Mouse (Mus musculus) Patski (cell line): Measurements from ENCODE around the gene Vamp2. TPM values are rescaled to one million over a fixed set of nuclear protein-coding genes. Genes with fewer than 3 reads are reported as not detected.

Experiments used
- ATAC-seq: fragments of 100-300 bp; one replicate; pipeline ENCODE4 v1.8.0; 2021
- CTCF ChIA-PET: fragments of 350-600 bp; sonication (Branson Sonifier 250); formaldehyde crosslinking; loops from one replicate; lab custom pipeline; 2022; ENCODE audit warnings: inconsistent platforms; lab: Charles Lee
- POLR2A ChIA-PET: fragments of 350-600 bp; sonication (Branson Sonifier 250); formaldehyde crosslinking; loops from one replicate; lab custom pipeline; 2022; ENCODE audit warnings: antibody characterized with exemption, inconsistent platforms; lab: Charles Lee
- DNase-seq: peaks from one replicate; pipeline ENCODE4 v3.0.0-alpha.2; 2011; ENCODE audit warnings: low read depth, low spot score
- H3K27me3 ChIP-seq: fragments of 371-371 bp; one replicate; pipeline ENCODE4 v1.5.1; 2021
- CTCF ChIP-seq: fragments of 100-300 bp; IDR thresholded peaks from one replicate; pipeline ENCODE4 v1.5.1; 2021
- in situ Hi-C: fragments of 300-500 bp; cut with MboI; formaldehyde crosslinking; loops from 3 replicates; pipeline ENCODE4 v1.11.1; 2018; ENCODE audit warnings: low pct_unique_long_range_greater_than_20kb, mixed read lengths
- polyA plus RNA-seq: library from polyadenylated mRNA; unstranded; gene quantifications from one replicate; pipeline ENCODE4 v1.2.3, GENCODE M21; 2021

Vamp2 gene
- polyA plus RNA-seq, 1 experiment from 2014 or later, result 62.4 TPM

DNA sequence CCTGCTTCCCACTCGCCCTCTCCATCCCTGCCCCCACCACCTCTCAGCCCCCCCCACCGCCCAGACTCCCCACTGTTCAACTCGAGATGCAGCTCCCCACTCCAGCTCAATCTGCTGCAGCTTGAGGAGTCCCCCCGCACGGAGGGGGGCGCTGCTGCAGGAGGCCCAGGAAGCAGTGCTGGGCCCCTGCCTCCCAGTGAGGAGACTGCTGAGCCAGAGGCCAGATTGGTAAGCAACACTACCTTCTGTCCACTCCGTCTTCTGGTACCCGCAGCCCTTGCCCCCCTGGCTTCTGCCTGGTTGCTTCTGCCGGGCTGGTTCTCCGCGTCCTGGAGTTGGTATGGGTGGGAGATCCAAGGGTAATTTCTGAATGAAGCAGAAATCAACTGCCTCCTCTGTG is 18.6 kb downstream of the Vamp2 start:
- CTCF ChIA-PET, result no interaction called here
- in situ Hi-C loops, result no loop called here
- ATAC-seq (no peak), DNase-seq (no peak)
- POLR2A ChIA-PET, result no interaction called here
- no peaks in the 10 kb centered on the region for H3K27me3 ChIP-seq
- TF ChIP-seq CTCF, result no peak

DNA sequence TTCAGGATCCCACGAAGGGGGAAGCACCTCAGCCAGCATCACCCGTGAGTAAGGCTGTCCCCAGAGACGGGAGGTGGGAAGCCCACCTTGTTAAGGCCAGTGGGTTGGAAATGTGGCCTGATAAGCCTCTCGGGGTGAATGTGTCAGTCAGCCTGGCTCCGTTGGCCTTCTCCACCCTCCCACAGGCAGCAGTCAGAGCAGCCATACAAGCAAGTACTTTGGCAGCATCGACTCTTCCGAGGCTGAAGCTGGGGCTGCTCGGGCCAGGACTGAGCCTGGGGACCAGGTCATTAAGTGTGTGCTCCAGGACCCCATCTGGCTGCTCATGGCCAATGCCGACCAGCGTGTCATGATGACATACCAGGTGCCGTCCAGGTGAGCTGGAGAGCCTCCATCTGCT is 19.4 kb downstream of the Vamp2 start:
- POLR2A ChIA-PET, result no interaction called here
- in situ Hi-C loops, result no loop called here
- ATAC-seq (no peak), DNase-seq (no peak)
- CTCF ChIA-PET, result no interaction called here
- H3K27me3 ChIP-seq, result no peaks in the 10 kb centered on the region
- no peak for TF ChIP-seq CTCF

DNA sequence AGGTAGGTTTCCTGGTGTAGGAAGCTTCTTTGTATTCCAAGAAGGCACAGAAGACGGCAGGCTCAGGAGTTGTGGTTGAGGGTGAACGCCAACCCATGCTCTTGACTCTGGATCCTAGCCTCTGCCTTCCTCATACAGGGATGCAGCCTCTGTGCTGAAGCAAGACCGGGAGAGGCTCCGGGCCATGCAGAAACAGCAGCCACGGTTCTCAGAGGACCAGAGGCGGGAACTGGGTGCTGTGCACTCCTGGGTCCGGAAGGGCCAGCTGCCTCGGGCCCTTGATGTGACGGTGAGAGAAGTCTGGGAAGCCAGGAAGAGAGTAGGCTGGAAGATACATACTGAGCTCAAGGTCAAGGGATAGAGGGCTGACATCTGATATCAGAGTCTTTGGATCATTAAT is 19.9 kb downstream of the Vamp2 start:
- CTCF ChIA-PET, result interaction anchor here (0.9 kb wide), 1 partner anchor 16 kb away, joined by 3 read pairs; no protein-coding TSS in a partner anchor
- DNase-seq, result no peak
- no peak for ATAC-seq
- in situ Hi-C loops, result no loop called here
- no peak for TF ChIP-seq CTCF
- POLR2A ChIA-PET, result no interaction called here
- no peaks in the 10 kb centered on the region for H3K27me3 ChIP-seq

DNA sequence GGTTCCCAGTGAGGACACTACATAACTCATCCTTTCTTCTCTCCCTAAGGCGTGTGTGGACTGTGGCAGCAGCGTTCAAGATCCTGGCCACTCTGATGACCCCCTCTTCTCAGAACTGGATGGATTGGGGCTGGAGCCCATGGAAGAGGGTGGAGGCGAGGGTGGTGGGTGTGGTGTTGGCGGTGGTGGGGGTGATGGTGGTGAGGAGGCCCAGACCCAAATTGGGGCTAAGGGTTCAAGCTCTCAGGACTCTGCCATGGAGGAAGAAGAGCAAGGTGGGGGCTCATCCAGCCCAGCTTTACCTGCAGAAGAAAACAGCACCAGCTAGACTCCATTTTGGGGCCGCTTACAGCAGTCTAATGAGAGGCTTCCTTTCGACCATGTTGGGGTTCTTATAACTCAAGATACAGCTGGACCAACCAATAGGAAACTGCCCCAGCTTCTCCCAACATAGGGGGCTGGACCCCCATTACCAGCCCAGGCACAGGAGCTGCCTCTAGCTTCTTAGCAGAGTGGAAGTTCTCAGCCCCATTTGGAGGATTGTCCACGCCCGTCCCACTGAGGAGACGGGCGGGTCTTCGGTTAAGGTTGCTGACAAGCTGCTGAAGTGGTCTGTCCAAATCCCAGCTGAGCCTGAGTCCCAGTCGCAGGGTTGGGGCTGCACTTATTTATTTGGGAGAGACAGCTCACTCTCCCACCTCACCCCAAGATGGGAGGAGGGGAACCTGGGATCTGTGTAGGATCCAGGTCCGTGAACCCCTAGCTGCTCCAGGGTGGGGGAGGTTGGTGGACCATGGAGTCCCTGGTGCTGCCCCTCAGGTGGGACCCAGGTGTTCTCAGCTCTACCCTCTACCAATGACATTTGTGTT is 21.0 kb downstream of the Vamp2 start:
- DNase-seq, result no peak
- ATAC-seq, result no peak
- ChIA-PET CTCF (interaction anchor here (0.9 to 1.8 kb wide), 4 partner anchors 8 to 17 kb away, joined by 3 to 5 read pairs (median 4); partner anchors contain the start of gene Per1), POLR2A (interaction anchor here (1.1 to 3.2 kb wide), 2 partner anchors 9 to 42 kb away, joined by 3 to 16 read pairs; no protein-coding TSS in a partner anchor)
- in situ Hi-C loops, result no loop called here
- no peaks in the 10 kb centered on the region for H3K27me3 ChIP-seq
- no peak for TF ChIP-seq CTCF

DNA sequence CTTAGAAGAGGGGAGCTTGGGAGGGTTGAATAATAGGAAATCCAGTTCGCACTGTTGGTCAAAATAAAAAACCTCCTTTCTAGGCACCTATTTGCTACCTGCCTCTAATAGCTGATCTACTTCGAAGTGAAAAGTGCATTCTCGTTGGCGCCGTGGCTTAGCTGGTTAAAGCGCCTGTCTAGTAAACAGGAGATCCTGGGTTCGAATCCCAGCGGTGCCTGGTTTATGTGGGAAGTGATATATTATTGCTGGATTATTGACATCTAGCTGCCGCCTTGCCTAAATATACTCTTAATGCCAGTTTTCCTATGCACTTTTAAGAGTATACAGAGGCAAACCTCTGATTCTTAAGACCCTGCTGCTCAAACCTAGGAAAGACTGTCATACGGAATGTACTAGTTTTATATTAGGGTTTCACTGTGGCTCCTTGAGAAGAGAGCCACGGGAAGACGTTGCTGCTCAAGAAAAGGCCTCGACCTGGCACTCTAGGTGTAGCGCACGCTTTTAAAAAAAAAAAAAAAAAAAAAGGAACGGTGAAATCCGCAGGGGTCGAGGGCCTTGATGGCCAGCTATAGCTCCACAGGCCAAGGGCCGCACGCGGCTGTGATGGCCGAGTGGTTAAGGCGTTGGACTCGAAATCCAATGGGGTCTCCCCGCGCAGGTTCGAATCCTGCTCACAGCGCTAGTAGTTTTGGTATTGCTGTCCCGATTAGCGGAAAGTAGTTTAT is 22.2 kb downstream of the Vamp2 start:
- TF ChIP-seq CTCF, result no peak
- no peak for ATAC-seq
- POLR2A ChIA-PET, result interaction anchor here (1.0 to 3.2 kb wide), 4 partner anchors 10 to 43 kb away, joined by 3 to 16 read pairs (median 4); no protein-coding TSS in a partner anchor
- no peak for DNase-seq
- CTCF ChIA-PET, result interaction anchor here (0.7 to 1.8 kb wide), 3 partner anchors 13 to 44 kb away, joined by 3 to 5 read pairs (median 4); partner anchors contain the start of gene Per1
- no peaks in the 10 kb centered on the region for H3K27me3 ChIP-seq
- in situ Hi-C loops, result no loop called here

DNA sequence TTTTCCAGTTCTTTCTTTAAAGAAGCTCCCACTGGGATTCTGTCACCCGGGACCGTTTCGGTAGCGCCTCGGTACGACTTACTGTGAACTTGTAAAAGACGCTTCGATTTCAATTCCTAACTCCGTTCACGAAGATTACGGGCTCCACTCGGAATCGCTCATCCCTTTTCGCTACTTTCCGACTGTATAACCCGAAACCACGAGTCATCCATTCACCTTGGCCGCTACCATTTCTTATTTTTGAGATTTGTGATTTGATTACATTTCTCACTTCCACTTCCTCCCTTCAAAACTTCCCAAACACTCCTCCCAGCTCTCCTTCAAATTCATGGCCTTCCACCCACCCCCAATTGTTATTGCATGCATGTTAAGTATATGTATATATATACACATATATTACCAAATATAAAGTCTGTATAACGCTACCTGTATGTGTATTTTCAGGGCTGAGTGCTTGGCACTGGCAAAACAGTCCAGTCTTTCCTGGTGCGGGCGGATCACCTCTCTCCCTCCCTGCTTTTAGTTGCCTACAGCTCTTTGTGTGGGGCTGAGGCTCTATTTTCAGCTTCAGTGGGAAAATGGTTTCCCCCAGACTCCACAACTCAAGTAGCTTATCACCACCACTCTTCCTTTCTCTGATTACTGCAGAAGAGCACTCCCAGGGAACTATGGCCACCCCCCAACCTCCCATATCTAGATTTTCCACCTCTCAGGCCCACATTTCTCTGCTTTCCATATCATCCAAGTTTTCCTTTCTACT is 22.9 kb downstream of the Vamp2 start:
- no peaks in the 10 kb centered on the region for H3K27me3 ChIP-seq
- in situ Hi-C loops, result no loop called here
- no peak for ATAC-seq
- POLR2A ChIA-PET, result interaction anchor here (1.0 to 3.2 kb wide), 3 partner anchors 11 to 17 kb away, joined by 3 to 16 read pairs (median 4); no protein-coding TSS in a partner anchor
- CTCF ChIA-PET, result interaction anchor here (1.4 to 1.8 kb wide), 2 partner anchors 8 to 14 kb away, joined by 5 read pairs; no protein-coding TSS in a partner anchor
- TF ChIP-seq CTCF, result no peak
- DNase-seq, result no peak

DNA sequence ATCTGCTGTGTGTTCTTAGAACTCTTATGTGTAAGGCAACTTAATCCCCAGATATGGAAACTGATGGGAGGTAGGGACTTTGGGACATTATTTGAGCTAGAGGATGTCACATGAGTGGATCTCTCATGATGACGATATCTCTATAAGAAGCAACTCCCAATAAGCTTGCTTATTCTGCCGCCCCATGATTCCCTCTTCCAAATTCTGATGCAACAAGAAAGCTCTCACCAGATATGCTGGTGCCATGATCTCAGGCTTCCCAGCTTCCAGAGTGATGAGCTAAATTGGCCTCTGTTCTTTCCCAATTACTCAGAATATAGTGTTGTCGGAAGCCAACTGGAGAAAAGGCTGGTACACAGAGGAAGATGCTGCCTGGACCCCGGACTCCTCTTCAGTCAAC is 23.6 kb downstream of the Vamp2 start:
- in situ Hi-C loops, result no loop called here
- DNase-seq (no peak), ATAC-seq (no peak)
- TF ChIP-seq CTCF, result no peak
- CTCF ChIA-PET, result interaction anchor here (1.4 to 2.5 kb wide), 2 partner anchors 9 to 45 kb away, joined by 5 to 7 read pairs; no protein-coding TSS in a partner anchor
- POLR2A ChIA-PET, result interaction anchor here (3.2 kb wide), 1 partner anchor 11 kb away, joined by 16 read pairs; no protein-coding TSS in a partner anchor
- H3K27me3 ChIP-seq, result no peaks in the 10 kb centered on the region

DNA sequence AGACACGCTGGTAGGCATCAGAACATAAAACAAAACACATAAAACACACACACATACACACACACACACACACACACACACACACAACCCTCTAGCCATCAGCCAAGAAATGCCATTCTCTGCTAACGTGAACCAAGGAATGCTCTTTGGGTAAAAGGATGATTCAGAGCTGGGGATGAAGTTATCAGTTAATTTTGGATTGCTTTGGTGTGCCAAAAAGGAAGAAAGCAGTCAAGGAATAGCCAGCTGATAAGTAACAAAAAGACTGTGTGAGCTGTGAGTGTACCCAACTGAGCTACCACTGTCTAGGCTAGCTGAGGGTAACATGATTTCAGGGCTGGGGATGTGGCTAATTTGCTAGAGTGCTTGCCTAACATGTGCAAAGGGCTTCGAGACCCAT is 25.7 kb downstream of the Vamp2 start:
- no peak for ATAC-seq
- CTCF ChIA-PET, result interaction anchor here (1.4 to 2.5 kb wide), 3 partner anchors 19 to 54 kb away, joined by 4 to 7 read pairs (median 5); partner anchors contain the start of genes Borcs6 and Per1
- TF ChIP-seq CTCF, result no peak
- POLR2A ChIA-PET, result no interaction called here
- no peak for DNase-seq
- no peaks in the 10 kb centered on the region for H3K27me3 ChIP-seq
- in situ Hi-C loops, result no loop called here

DNA sequence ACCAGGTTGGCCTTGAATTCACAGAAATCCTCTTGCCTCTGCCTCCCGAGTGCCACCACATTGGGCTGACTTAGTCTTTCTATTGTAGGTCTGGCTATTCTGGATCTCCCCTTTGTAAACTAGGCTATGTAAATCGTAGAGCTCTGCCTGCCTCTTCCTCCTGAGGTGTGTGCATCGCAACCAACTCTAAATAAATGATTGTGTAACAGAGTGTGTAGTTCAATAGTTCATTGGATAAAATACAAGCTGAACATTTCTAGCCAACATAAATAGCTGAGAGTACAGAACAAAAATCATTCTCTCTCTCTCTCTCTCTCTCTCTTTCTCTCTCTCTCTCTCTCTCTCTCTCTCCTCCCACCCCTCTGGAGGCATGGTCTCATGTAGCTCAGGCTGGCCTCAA is 26.3 kb downstream of the Vamp2 start:
- DNase-seq (no peak), ATAC-seq (no peak)
- H3K27me3 ChIP-seq, result no peaks in the 10 kb centered on the region
- ChIA-PET POLR2A (no interaction called here), CTCF (interaction anchor here (1.4 kb wide), 1 partner anchor 55 kb away, joined by 4 read pairs; the partner anchor contains the start of gene Borcs6)
- no peak for TF ChIP-seq CTCF
- in situ Hi-C loops, result no loop called here
